Mouse (Mus musculus): ENCODE results near the gene Rhox2h.
"Not testable (repeated sequence)": the region's sequence is repeated elsewhere in the genome, so short reads cannot be mapped to it uniquely, and the experiment has no call there.

GRCm38 (mm10) chrX:37628512-37628911 is 44.6 kb downstream of the Rhox2h start, which contains the start of gene Rhox3g:
- not testable (repeated sequence) for TF ChIP-seq CTCF (IDR thresholded peaks at IDR 0.05; ENCODE audit: insufficient read depth, low read length); POLR2A (IDR thresholded peaks at IDR 0.05; ENCODE audit: borderline replicate concordance, extremely low read depth, low read depth, low read length)

Data from lung, adult 2 months (tissue).